Mouse (Mus musculus): ENCODE data around the gene Tex9.
"Not testable (repeated sequence)": the region's sequence is repeated elsewhere in the genome, so short reads cannot be mapped to it uniquely, and the experiment has no call there.

Tex9 gene

GRCm38 (mm10) chr9:72479276-72479675, 12.7 kb downstream of the Tex9 start:
- DNase-seq (ENCODE audit: low read depth, low spot score) = no peak

- DNase-seq (ENCODE audit: low read depth, low spot score) = no peak
These were observed 14.7 kb downstream of the Tex9 start for GRCm38 (mm10) chr9:72477306-72477705.

- no peak for DNase-seq (ENCODE audit: low read depth, low spot score)
These were observed 16.5 kb downstream of the Tex9 start for GRCm38 (mm10) chr9:72475511-72475910.

- DNase-seq (ENCODE audit: low read depth, low spot score) = no peak
These were observed 22.2 kb downstream of the Tex9 start for GRCm38 (mm10) chr9:72469851-72470250.

- no peak for DNase-seq (ENCODE audit: low read depth, low spot score)
These were observed 23.4 kb downstream of the Tex9 start for GRCm38 (mm10) chr9:72468616-72469015.

- DNase-seq (ENCODE audit: low read depth, low spot score) = no peak
These were observed 24.2 kb downstream of the Tex9 start for GRCm38 (mm10) chr9:72467551-72468407.

- DNase-seq (ENCODE audit: low read depth, low spot score) = no peak
These were observed 26.2 kb downstream of the Tex9 start for GRCm38 (mm10) chr9:72465754-72466181.

GRCm38 (mm10) chr9:72464806-72465205, 27.2 kb downstream of the Tex9 start:
- no peak for DNase-seq (ENCODE audit: low read depth, low spot score)

GRCm38 (mm10) chr9:72462427-72462826, 29.6 kb downstream of the Tex9 start:
- no peak for DNase-seq (ENCODE audit: low read depth, low spot score)

GRCm38 (mm10) chr9:72460767-72461166, 31.2 kb downstream of the Tex9 start:
- DNase-seq (ENCODE audit: low read depth, low spot score) = no peak

GRCm38 (mm10) chr9:72459703-72460102, 32.3 kb downstream of the Tex9 start:
- no peak for DNase-seq (ENCODE audit: low read depth, low spot score)

GRCm38 (mm10) chr9:72458233-72458632, 33.8 kb downstream of the Tex9 start:
- peak; percentile 43 for DNase-seq (ENCODE audit: low read depth, low spot score)

- DNase-seq (ENCODE audit: low read depth, low spot score) = no peak
These were observed 35.6 kb downstream of the Tex9 start for GRCm38 (mm10) chr9:72456374-72456773.

GRCm38 (mm10) chr9:72454281-72454680, 37.7 kb downstream of the Tex9 start:
- not testable (repeated sequence) for DNase-seq (ENCODE audit: low read depth, low spot score)

GRCm38 (mm10) chr9:72451111-72451510, 40.9 kb downstream of the Tex9 start:
- DNase-seq (ENCODE audit: low read depth, low spot score) = no peak

GRCm38 (mm10) chr9:72450363-72450762, 41.6 kb downstream of the Tex9 start:
- DNase-seq (ENCODE audit: low read depth, low spot score) = no peak

- DNase-seq (ENCODE audit: low read depth, low spot score) = no peak
These were observed 42.2 kb downstream of the Tex9 start for GRCm38 (mm10) chr9:72449841-72450240.

GRCm38 (mm10) chr9:72449367-72449766, 42.6 kb downstream of the Tex9 start:
- no peak for DNase-seq (ENCODE audit: low read depth, low spot score)

GRCm38 (mm10) chr9:72448026-72448425, 44.0 kb downstream of the Tex9 start:
- no peak for DNase-seq (ENCODE audit: low read depth, low spot score)

GRCm38 (mm10) chr9:72441927-72442715, 49.9 kb downstream of the Tex9 start:
- DNase-seq (ENCODE audit: low read depth, low spot score) = no peak

GRCm38 (mm10) chr9:72440948-72441926, 50.8 kb downstream of the Tex9 start:
- no peak for DNase-seq (ENCODE audit: low read depth, low spot score)
